Mouse (Mus musculus) spleen, postnatal 0 days (tissue): Measurements from ENCODE around the gene Gm20765. TPM values are rescaled to one million over a fixed set of nuclear protein-coding genes. Genes with fewer than 3 reads are reported as not detected.

Experiments used
- polyA plus RNA-seq: library from polyadenylated mRNA; unstranded; fragments of >200 nt; fragmentation: Nextera tagmentation; extraction: Ambion mirVana; gene quantifications from 2 replicates; pipeline ENCODE4 v1.2.1, GENCODE M21; 2015

The Gm20765 gene
- polyA plus RNA-seq = not detected in 2 replicates

DNA sequence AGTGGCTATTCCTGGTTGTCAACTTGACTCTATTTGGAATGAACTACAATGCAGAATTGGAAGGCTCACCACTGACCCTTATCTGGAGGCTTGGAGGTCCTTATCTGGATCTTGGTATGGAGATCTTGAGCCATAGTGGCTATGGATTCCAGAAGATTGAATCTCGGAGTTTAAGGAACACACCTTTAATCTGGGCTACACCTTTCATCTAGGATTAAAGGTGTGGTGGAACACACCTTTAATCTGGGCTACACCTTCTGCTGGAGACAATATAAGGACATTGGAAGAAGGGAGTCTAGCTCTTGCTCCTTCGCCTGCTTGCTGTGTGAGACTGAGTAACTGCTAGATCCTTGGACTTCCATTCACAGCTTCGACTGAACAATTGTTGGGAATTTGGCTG, at the start of gene Gm20765:
TSS of gene Gm20765 (plus strand) at position 301 of the 400 bp plus-strand sequence.

DNA sequence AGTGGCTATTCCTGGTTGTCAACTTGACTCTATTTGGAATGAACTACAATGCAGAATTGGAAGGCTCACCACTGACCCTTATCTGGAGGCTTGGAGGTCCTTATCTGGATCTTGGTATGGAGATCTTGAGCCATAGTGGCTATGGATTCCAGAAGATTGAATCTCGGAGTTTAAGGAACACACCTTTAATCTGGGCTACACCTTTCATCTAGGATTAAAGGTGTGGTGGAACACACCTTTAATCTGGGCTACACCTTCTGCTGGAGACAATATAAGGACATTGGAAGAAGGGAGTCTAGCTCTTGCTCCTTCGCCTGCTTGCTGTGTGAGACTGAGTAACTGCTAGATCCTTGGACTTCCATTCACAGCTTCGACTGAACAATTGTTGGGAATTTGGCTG, 42.6 kb upstream of the Gm20765 start, which contains the start of gene Gm21293:
TSS of gene Gm21293 (plus strand) at position 301 of the 400 bp plus-strand sequence.

DNA sequence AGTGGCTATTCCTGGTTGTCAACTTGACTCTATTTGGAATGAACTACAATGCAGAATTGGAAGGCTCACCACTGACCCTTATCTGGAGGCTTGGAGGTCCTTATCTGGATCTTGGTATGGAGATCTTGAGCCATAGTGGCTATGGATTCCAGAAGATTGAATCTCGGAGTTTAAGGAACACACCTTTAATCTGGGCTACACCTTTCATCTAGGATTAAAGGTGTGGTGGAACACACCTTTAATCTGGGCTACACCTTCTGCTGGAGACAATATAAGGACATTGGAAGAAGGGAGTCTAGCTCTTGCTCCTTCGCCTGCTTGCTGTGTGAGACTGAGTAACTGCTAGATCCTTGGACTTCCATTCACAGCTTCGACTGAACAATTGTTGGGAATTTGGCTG, 34.1 kb upstream of the Gm20765 start, which contains the start of gene Gm6763:
TSS of gene Gm6763 (plus strand) at position 301 of the 400 bp plus-strand sequence.

DNA sequence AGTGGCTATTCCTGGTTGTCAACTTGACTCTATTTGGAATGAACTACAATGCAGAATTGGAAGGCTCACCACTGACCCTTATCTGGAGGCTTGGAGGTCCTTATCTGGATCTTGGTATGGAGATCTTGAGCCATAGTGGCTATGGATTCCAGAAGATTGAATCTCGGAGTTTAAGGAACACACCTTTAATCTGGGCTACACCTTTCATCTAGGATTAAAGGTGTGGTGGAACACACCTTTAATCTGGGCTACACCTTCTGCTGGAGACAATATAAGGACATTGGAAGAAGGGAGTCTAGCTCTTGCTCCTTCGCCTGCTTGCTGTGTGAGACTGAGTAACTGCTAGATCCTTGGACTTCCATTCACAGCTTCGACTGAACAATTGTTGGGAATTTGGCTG, 25.6 kb upstream of the Gm20765 start, which contains the start of gene Gm8764:
TSS of gene Gm8764 (plus strand) at position 301 of the 400 bp plus-strand sequence.

DNA sequence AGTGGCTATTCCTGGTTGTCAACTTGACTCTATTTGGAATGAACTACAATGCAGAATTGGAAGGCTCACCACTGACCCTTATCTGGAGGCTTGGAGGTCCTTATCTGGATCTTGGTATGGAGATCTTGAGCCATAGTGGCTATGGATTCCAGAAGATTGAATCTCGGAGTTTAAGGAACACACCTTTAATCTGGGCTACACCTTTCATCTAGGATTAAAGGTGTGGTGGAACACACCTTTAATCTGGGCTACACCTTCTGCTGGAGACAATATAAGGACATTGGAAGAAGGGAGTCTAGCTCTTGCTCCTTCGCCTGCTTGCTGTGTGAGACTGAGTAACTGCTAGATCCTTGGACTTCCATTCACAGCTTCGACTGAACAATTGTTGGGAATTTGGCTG, 17.1 kb upstream of the Gm20765 start, which contains the start of gene Gm21304:
TSS of gene Gm21304 (plus strand) at position 301 of the 400 bp plus-strand sequence.

DNA sequence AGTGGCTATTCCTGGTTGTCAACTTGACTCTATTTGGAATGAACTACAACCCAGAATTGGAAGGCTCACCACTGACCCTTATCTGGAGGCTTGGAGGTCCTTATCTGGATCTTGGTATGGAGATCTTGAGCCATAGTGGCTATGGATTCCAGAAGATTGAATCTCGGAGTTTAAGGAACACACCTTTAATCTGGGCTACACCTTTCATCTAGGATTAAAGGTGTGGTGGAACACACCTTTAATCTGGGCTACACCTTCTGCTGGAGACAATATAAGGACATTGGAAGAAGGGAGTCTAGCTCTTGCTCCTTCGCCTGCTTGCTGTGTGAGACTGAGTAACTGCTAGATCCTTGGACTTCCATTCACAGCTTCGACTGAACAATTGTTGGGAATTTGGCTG, 8.6 kb upstream of the Gm20765 start, which contains the start of gene Gm21312:
TSS of gene Gm21312 (plus strand) at position 301 of the 400 bp plus-strand sequence.

DNA sequence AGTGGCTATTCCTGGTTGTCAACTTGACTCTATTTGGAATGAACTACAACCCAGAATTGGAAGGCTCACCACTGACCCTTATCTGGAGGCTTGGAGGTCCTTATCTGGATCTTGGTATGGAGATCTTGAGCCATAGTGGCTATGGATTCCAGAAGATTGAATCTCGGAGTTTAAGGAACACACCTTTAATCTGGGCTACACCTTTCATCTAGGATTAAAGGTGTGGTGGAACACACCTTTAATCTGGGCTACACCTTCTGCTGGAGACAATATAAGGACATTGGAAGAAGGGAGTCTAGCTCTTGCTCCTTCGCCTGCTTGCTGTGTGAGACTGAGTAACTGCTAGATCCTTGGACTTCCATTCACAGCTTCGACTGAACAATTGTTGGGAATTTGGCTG, 8.4 kb downstream of the Gm20765 start, which contains the start of gene Gm4340:
TSS of gene Gm4340 (plus strand) at position 301 of the 400 bp plus-strand sequence.

Other genes starting within 250 kb of the Gm20765 start
- not detected in 2 replicates for gene Gm21293, start 42.5 kb upstream of the Gm20765 start, polyA plus RNA-seq
- not detected in 2 replicates for gene Gm6763, start 34.0 kb upstream of the Gm20765 start, polyA plus RNA-seq
- not detected in 2 replicates for gene Gm8764, start 25.5 kb upstream of the Gm20765 start, polyA plus RNA-seq
- gene Gm21304, start 17.0 kb upstream of the Gm20765 start, polyA plus RNA-seq = not detected in 2 replicates
- not detected in 2 replicates for gene Gm21312, start 8.5 kb upstream of the Gm20765 start, polyA plus RNA-seq
- not detected in 2 replicates for gene Gm4340, start 8.5 kb downstream of the Gm20765 start, polyA plus RNA-seq